Mouse (Mus musculus): ENCODE results near the gene 1700029J07Rik. TPM values are rescaled to one million over a fixed set of nuclear protein-coding genes. Genes with fewer than 3 reads are reported as not detected.

1700029J07Rik gene
- polyA plus RNA-seq (2015; fragmentation: Nextera tagmentation; extraction: Ambion mirVana), result 5.5 and 7.1 TPM in 2 replicates

DNA sequence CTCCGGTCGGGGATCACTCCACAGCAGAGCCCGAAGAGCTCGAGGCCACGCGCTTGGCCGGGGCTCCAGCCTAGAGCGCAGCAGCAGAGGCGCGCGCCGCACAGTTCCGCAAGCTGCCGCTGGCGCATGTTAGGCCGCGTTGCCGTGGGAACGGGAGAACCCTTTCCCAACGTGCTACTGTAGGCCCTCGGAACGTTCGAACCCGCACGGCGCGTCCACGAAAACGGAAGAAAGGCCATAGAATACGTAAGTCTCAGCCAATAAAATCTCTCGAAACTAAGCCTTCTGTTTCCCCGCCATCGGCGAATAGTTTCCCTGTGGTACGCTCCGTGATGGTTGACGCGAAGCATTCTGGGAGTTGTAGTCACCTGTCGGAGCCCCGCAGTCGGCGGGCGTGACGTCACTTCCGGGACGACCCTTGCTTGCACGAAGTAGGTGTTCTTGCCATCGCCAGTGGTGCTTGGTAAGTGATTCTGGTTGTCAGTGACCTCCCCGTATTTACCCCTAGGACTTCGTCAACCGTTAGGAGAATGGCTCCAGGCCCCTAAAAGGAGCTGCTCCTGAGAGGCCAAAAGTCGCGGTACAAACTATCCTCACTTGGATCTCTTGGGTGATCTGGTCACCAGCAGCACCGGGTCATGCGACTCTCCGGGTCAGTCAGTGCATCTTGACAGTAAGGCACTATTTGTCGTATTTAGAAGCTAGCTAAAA lies at the start of gene 1700029J07Rik, which contains the start of gene Ufsp2:
Gene 1700029J07Rik, minus strand, starts transcription at position 127 of the 711 bp plus-strand sequence.
Gene Ufsp2, plus strand, starts transcription at position 403 of the 711 bp plus-strand sequence.
- H3K27ac ChIP-seq (replicated peaks), result peak within 1 kb of the TSS; percentile 86
- H3K4me3 ChIP-seq (replicated peaks), result peak within 1 kb of the TSS; percentile 67
- H3K9ac ChIP-seq (replicated peaks), result peak within 1 kb of the TSS; percentile 73
- ATAC-seq (ENCODE audit: low FRiP score), result peak; percentile 98
- H3K4me2 ChIP-seq, result peak within 1 kb of the TSS; percentile 69
- under 1% methylated on average over 57 of the region's 57 CpGs for WGBS
- peaks cover 16% of the 10 kb centered on the region for H3K4me1 ChIP-seq
- H3K9me3 ChIP-seq (replicated peaks), result no peaks in the 10 kb centered on the region
- peaks cover 5% of the 10 kb centered on the region; the same call in 1 of the 2 replicates for H3K36me3 ChIP-seq
- no peaks in the 10 kb centered on the region for H3K27me3 ChIP-seq (replicated peaks)

DNA sequence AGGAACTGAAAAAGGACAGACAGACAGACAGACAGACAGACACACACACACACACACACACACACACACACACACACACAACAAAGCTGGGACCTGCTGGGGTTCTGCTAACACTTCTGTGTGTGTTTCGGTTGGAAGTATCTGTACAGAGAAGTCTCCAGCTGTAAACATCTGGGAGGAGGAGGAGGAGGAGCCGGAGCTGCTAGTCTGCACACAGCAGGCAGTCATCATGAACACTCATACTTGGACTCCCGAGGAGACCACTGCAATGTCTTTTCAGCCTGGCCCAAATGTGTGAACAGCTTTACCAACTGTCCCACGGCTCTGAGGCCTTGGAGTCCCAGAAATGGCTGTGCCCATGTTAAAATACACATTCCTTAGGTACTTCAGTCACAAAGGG lies 49.3 kb upstream of the 1700029J07Rik start:
- Histone ChIP-seq H3K9ac (replicated peaks) (no peak overlapping the region), H3K27me3 (replicated peaks) (no peaks in the 10 kb centered on the region), H3K4me2 (no peak overlapping the region), H3K9me3 (replicated peaks) (no peaks in the 10 kb centered on the region), H3K36me3 (0 out of 2 replicates have a peak, but pooled peaks cover under 1% of the 10 kb centered on the region), H3K27ac (replicated peaks) (no peak overlapping the region), H3K4me1 (no peaks in the 10 kb centered on the region), H3K4me3 (replicated peaks) (no peak overlapping the region)
- ATAC-seq (ENCODE audit: low FRiP score), result no peak
- 55% methylated on average over 4 of the region's 4 CpGs for WGBS

DNA sequence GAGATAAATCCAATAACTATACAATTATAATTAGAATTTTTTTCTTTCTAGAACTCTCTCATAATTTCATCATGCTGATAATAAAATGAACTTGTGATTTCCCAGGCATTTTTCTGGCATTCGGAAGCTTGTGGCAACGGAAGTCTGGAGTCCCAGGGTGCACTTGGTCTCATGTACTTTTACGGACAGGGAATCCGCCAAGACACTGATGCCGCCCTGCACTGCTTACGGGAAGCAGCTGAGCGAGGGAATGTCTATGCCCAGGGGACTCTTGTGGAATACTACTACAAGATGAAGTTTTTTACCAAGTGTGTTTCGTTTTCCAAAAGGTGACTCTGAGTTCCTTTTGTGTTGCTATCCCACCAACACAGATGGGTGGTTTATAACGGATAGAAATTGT lies 47.7 kb upstream of the 1700029J07Rik start:
- Histone ChIP-seq H3K4me3 (replicated peaks) (no peak overlapping the region), H3K36me3 (no peaks in the 10 kb centered on the region), H3K27me3 (replicated peaks) (no peaks in the 10 kb centered on the region), H3K9me3 (replicated peaks) (no peaks in the 10 kb centered on the region), H3K4me2 (no peak overlapping the region), H3K9ac (replicated peaks) (no peak overlapping the region), H3K4me1 (no peaks in the 10 kb centered on the region), H3K27ac (replicated peaks) (no peak overlapping the region)
- no peak for ATAC-seq (ENCODE audit: low FRiP score)
- 92% methylated on average over 9 of the region's 9 CpGs for WGBS

GRCm38 (mm10) chr8:46022203-46022602 lies 47.2 kb upstream of the 1700029J07Rik start:
- ATAC-seq (ENCODE audit: low FRiP score), result no peak
- no peaks in the 10 kb centered on the region for H3K36me3 ChIP-seq
- H3K4me1 ChIP-seq, result no peaks in the 10 kb centered on the region
- no peak overlapping the region for H3K4me2 ChIP-seq
- H3K27ac ChIP-seq (replicated peaks), result no peak overlapping the region
- no peak overlapping the region for H3K9ac ChIP-seq (replicated peaks)
- no peaks in the 10 kb centered on the region for H3K27me3 ChIP-seq (replicated peaks)
- H3K9me3 ChIP-seq (replicated peaks), result no peaks in the 10 kb centered on the region
- no peak overlapping the region for H3K4me3 ChIP-seq (replicated peaks)
- 94% methylated on average over 9 of the region's 9 CpGs for WGBS

DNA sequence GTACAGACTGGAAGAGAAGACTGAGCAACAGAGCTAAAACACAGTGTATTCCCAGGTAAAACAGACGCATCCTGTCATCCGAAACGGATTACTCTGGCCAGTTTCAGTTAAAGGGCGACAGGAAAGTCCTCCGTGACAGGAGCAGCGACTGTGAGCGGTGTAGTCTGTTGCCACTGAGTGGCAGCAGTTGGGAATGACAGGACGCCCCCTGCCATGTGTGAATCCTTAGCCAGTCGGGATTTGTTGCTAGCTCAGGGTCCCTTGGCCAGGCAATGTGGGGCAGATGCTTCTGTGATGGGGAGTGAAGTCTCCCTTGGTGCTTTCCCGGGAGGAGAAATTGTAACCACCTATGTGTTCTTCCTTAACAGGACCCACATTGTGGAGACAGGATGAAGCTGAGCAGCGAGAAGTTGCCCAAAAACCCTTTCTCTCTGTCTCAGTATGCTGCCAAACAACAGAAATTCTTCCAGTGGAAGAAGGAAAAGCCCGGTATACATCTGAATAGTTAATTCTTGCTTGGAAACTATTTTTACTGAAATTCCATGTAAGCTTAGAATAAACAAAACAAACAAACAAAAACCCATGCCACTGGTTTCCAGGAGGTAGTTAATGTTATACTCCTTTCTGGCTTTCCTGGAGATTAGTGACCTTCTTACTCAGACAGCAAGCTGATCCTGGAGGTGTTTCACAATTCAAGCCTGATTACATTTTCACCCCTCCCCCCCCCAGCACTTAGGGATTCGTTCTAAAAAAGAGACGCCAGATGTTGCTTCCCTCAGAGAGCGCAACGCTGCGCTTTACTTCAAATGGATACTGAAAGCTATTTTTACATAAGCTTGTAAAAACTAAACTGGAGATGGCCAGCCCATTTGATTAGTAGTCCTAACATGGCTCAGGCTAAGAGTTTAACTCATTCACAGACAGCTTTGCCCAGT lies 36.0 kb upstream of the 1700029J07Rik start:
- H3K4me1 ChIP-seq, result peaks cover 11% of the 10 kb centered on the region
- ATAC-seq (ENCODE audit: low FRiP score), result peak; percentile 45
- no peak overlapping the region for H3K9ac ChIP-seq (replicated peaks)
- WGBS, result 23% methylated on average over 17 of the region's 17 CpGs
- H3K27me3 ChIP-seq (replicated peaks), result no peaks in the 10 kb centered on the region; the same call in 1 of the 2 replicates
- peak overlapping the region; percentile 44 for H3K4me2 ChIP-seq
- H3K4me3 ChIP-seq (replicated peaks), result no peak overlapping the region
- H3K27ac ChIP-seq (replicated peaks), result 0 out of 2 replicates have a peak overlapping the region, but pooled peaks have one; percentile 18
- H3K36me3 ChIP-seq, result no peaks in the 10 kb centered on the region
- no peaks in the 10 kb centered on the region for H3K9me3 ChIP-seq (replicated peaks)

DNA sequence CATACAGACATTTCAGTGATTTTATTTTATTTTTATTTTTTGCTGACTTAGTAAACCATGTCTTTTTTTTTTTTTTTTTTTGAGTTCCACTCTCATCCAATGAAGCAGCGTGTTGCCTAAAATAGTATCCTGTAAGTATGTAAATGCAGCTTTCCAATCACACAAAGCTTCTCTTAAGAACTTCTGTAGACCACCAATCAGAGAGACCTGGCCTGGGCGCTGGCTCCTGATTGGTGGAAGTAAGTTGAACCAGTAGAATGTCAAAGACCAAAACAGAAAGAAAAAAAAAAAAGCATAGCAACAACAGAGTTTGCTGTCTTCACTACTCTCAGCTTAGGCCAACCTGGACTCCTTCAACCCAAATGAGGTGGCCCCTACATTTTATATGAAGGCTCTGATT lies 35.3 kb upstream of the 1700029J07Rik start:
- WGBS, result 61% methylated on average over 2 of the region's 2 CpGs
- H3K9ac ChIP-seq (replicated peaks), result no peak overlapping the region
- ATAC-seq (ENCODE audit: low FRiP score), result peak; percentile 41
- H3K4me2 ChIP-seq, result peak overlapping the region; percentile 44
- no peak overlapping the region for H3K4me3 ChIP-seq (replicated peaks)
- no peaks in the 10 kb centered on the region for H3K36me3 ChIP-seq
- H3K27me3 ChIP-seq (replicated peaks), result no peaks in the 10 kb centered on the region; the same call in 1 of the 2 replicates
- peaks cover 11% of the 10 kb centered on the region for H3K4me1 ChIP-seq
- H3K27ac ChIP-seq (replicated peaks), result no peak overlapping the region
- no peaks in the 10 kb centered on the region for H3K9me3 ChIP-seq (replicated peaks)

DNA sequence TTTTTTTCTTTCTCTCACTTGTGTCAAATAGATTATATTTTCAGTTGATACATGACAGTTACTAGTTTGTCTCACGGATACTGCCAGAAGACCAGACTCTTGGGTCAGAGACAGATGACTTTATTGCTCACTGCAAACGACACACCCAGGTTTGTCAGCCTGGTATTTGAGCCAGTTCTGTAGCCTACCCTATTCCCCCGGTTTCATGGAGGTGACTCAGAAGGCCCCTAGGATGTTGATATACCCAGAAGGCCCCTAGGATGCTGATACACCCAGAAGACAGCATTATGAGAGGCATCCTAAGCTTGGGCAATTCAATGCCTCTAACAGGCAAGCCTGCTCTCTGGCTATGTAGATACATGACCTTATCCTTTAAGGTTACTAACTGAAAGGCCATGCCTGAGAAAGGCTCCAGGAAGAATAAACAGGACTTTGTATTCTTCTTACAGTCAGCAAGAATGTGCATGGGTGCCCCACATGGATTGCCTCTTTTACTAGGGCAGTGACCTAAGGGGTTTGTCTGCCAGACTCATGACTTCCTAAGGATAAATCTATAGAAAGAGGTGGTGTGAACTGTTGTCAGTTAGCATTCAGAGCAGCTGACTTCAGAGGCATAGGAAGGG lies 32.1 kb upstream of the 1700029J07Rik start:
- Histone ChIP-seq H3K9ac (replicated peaks) (no peak overlapping the region), H3K27ac (replicated peaks) (no peak overlapping the region), H3K27me3 (replicated peaks) (no peaks in the 10 kb centered on the region), H3K4me3 (replicated peaks) (no peak overlapping the region), H3K4me1 (peaks cover 11% of the 10 kb centered on the region), H3K9me3 (replicated peaks) (no peaks in the 10 kb centered on the region), H3K36me3 (no peaks in the 10 kb centered on the region), H3K4me2 (no peak overlapping the region)
- WGBS, result 54% methylated on average over 3 of the region's 3 CpGs
- ATAC-seq (ENCODE audit: low FRiP score), result no peak

DNA sequence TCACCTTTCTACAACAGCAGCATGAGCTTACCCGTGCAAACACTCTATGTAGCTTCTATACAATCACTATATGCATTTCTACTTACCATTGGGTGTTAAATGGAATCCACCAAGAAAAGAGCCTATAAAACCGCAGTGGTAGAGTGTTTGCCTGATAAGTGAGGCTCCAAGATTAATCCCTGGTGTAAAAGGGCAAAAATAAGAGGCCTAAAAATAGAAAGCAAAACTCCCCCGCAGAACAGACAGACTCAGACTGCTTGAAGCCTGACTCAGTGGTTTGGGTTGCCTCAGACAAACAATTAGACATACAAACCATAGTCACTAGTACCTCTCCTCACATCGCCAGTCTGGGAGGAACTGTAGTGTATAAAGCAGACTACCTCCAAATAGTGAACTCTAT lies 30.5 kb upstream of the 1700029J07Rik start, which contains the start of gene Ankrd37:
Gene Ankrd37, minus strand, starts transcription at position 112 of the 400 bp plus-strand sequence.
- 75% methylated on average over 4 of the region's 4 CpGs for WGBS
- Histone ChIP-seq H3K27me3 (replicated peaks) (no peaks in the 10 kb centered on the region), H3K9ac (replicated peaks) (no peak within 1 kb of the TSS), H3K4me1 (peaks cover 3% of the 10 kb centered on the region), H3K27ac (replicated peaks) (no peak within 1 kb of the TSS), H3K4me3 (replicated peaks) (no peak within 1 kb of the TSS), H3K36me3 (no peaks in the 10 kb centered on the region), H3K9me3 (replicated peaks) (no peaks in the 10 kb centered on the region), H3K4me2 (no peak within 1 kb of the TSS)
- no peak for ATAC-seq (ENCODE audit: low FRiP score)

DNA sequence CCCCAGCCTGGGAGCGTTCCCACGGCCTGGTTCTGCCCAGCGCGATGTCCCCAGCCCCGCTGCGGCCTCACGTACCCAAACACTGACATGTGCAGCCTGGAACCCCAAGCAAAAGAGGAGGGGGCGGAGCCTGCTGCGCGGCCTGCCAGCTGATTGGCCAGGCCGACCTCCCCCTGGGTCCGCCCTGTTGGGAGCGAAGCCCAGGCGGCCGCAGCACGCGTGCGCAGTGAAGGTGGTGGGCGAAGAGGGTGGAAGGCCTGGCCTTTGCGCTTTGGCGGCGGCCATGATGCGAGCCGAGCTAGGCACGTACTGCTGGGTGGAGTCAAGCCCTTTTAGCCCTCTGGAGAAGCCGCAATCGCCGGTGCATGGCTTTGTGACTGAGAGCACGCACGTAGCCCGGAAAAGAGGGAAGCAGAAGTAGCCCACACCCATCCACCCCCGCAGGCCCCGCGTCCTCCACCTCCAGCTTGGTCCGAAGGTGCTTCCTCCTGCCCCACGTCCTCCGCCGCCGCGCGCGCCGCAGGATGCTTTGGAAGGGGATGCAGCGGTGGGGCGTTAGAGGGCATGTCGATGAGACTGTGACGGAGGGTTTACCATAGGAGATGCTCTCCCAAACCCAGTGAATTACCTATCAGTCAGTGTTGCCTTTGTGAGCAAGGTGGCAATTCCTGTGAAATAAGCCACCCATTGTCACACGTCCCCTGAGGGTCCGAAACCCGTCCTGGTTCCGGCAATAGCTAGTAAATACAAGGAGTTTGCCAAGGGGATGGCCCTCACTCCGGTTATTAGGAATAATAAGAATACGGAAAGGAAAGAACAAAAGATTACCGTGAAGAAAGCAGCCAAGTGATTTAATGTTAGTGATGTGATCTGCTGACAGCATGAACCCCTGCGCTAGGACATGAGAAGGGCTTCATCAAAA lies 25.0 kb upstream of the 1700029J07Rik start:
- Histone ChIP-seq H3K36me3 (peaks cover 14% of the 10 kb centered on the region), H3K4me3 (replicated peaks) (peak overlapping the region; percentile 67), H3K27me3 (replicated peaks) (no peaks in the 10 kb centered on the region), H3K4me1 (peaks cover 14% of the 10 kb centered on the region), H3K4me2 (peak overlapping the region; percentile 83), H3K9me3 (replicated peaks) (no peaks in the 10 kb centered on the region), H3K9ac (replicated peaks) (peak overlapping the region; percentile 77), H3K27ac (replicated peaks) (peak overlapping the region; percentile 98)
- WGBS, result 3% methylated on average over 55 of the region's 55 CpGs
- peak; percentile 99 for ATAC-seq (ENCODE audit: low FRiP score)

DNA sequence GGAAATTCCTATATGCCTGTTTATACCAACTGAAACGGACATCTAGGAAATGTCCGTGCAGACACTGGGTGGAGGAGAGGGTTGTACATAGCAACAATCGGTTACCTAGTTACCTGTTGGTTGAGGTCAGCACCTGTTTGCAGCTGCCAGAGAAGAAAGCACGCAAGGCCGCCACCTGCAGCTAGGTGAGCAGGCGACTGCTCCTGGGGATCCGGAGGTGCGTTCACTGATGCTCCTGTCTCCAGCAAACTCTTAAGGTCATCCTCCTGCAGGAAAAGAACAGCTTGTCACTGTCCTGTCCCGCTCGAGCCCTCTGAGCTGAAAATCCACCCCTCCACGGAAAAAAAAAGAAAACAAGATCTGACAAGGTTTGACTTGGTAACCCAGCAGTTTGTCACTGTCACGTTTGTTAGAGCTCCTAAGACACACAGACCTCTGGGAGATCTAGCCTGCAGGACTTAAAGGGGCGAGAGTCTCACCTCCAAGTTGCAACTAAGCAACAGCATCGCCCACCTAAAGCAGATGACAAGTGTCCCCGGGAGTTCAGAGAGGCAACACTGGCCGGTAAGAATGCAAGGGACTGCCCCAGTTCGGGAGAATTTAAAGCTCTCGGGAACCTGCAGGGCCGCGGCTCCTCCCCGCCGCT lies 24.2 kb upstream of the 1700029J07Rik start, which contains the start of gene Lrp2bp:
Gene Lrp2bp, plus strand, starts transcription at position 166 of the 646 bp plus-strand sequence.
- peak within 1 kb of the TSS; percentile 83 for H3K4me2 ChIP-seq
- peak within 1 kb of the TSS; percentile 67 for H3K4me3 ChIP-seq (replicated peaks)
- peaks cover 14% of the 10 kb centered on the region for H3K4me1 ChIP-seq
- H3K27ac ChIP-seq (replicated peaks), result peak within 1 kb of the TSS; percentile 98
- peak within 1 kb of the TSS; percentile 77 for H3K9ac ChIP-seq (replicated peaks)
- 2% methylated on average over 22 of the region's 22 CpGs for WGBS
- peak; percentile 7 for ATAC-seq (ENCODE audit: low FRiP score)
- H3K9me3 ChIP-seq (replicated peaks), result no peaks in the 10 kb centered on the region
- H3K27me3 ChIP-seq (replicated peaks), result no peaks in the 10 kb centered on the region
- peaks cover 14% of the 10 kb centered on the region for H3K36me3 ChIP-seq
